Mouse (Mus musculus): Measurements from ENCODE around the gene Mturn.

Gene Mturn

GRCm38 (mm10) chr6:54698691-54699476, 17.5 kb downstream of the Mturn start:
- peak; percentile 36 for DNase-seq (ENCODE audit: low spot score)

DNA sequence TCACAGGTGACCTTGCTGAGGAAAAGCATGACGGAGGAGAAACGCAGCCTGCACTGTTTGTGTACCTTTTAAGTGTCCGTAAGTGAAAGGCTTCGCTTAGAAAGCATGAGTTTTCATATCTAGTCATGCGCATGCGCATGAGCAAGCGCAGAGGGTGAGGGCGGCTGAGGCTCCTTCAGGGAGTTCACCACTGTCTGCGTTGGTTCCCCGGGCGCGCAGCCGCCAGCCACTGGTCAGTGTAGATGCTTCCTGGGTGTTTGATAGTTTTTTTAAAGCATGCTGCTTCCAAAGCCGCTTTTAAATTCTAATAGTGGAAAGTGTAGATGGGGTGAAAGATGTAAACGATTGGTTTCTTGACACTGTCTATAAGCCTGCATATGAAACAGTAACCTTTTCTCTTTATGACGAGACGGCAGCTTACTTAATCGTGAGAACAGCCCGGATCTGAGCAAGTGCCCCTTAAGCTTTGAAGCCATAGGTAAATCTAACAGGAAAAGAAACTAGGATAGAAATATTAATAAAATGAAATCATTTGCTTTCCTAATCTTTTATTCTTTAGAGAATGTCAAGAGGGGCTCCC, 18.1 kb downstream of the Mturn start:
- peak; percentile 86 for DNase-seq (ENCODE audit: low spot score)

GRCm38 (mm10) chr6:54700516-54700915, 19.1 kb downstream of the Mturn start:
- DNase-seq (ENCODE audit: low spot score), result no peak

- DNase-seq (ENCODE audit: low spot score), result no peak
These were observed 20.5 kb downstream of the Mturn start for GRCm38 (mm10) chr6:54701901-54702300.

- no peak for DNase-seq (ENCODE audit: low spot score)
These were observed 22.5 kb downstream of the Mturn start for GRCm38 (mm10) chr6:54703633-54704538.

GRCm38 (mm10) chr6:54704539-54704845, 23.1 kb downstream of the Mturn start:
- no peak for DNase-seq (ENCODE audit: low spot score)

GRCm38 (mm10) chr6:54704847-54705246, 23.4 kb downstream of the Mturn start:
- no peak for DNase-seq (ENCODE audit: low spot score)

DNA sequence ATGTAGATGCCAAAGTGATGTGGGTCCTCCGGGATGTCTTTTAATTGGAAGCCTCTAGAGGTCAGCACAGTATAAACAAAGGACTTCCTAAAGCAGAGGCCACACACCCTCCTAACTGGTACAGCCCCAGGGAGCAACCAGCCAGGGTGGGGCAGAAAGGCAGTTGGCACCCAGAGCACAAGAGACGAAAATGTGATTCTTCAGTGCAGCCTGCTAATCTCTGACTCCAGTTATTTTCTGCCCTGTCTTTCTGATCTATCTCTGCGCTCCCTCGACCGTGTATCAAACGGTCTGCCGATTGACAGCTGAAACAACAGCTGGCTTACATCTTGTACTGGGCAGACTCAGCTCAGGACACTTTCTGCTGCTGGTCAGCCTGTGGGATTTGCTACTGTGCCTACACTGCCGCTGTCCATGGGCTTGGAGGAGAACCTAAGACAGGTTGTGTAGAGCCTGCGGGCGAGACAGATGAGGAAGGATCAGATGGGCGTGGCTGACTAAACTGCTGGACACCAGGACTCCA, 24.0 kb downstream of the Mturn start:
- no peak for DNase-seq (ENCODE audit: low spot score)

DNA sequence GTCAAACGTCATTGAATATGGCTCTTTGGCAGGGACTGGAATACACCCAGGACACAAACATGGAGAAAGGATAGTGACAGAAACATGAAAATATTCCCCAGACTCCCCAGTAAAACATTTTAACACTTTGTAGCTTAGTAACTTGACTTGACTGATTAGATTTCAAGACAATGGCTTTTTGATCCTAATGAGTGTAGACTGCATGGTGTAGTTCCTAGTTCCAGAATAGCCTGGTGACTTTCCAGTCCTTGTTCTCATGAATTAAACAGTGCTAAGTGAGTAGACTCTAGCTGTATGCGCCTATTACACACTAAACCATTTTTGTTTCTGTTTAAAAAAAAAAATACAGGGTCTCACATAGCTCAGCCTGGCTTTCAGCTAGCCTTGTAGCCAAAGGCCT, 24.7 kb downstream of the Mturn start:
- DNase-seq (ENCODE audit: low spot score), result no peak

- peak; percentile 59 for DNase-seq (ENCODE audit: low spot score)
These were observed 25.3 kb downstream of the Mturn start for GRCm38 (mm10) chr6:54706611-54707172.

DNA sequence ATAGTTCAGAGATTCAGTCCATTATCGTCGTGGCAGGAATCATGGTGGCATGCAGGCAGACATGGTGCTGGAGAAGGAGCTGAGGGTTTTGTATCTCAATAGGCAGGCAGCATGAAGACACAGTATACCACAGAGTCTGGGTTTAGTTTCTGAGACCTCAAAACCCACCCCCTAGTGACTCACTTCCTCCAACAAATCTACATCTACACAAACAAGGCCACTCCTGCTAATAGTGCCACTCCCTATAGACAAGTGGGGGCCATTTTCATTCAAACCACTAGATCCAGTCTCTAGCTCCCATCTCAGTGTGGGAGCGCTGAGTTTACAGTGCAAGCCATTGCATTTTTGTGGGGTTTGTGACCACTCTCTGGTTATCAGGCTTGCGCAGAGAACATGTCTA, 27.2 kb downstream of the Mturn start:
- no peak for DNase-seq (ENCODE audit: low spot score)

- DNase-seq (ENCODE audit: low spot score), result no peak
These were observed 34.3 kb downstream of the Mturn start for GRCm38 (mm10) chr6:54715697-54716096.

DNA sequence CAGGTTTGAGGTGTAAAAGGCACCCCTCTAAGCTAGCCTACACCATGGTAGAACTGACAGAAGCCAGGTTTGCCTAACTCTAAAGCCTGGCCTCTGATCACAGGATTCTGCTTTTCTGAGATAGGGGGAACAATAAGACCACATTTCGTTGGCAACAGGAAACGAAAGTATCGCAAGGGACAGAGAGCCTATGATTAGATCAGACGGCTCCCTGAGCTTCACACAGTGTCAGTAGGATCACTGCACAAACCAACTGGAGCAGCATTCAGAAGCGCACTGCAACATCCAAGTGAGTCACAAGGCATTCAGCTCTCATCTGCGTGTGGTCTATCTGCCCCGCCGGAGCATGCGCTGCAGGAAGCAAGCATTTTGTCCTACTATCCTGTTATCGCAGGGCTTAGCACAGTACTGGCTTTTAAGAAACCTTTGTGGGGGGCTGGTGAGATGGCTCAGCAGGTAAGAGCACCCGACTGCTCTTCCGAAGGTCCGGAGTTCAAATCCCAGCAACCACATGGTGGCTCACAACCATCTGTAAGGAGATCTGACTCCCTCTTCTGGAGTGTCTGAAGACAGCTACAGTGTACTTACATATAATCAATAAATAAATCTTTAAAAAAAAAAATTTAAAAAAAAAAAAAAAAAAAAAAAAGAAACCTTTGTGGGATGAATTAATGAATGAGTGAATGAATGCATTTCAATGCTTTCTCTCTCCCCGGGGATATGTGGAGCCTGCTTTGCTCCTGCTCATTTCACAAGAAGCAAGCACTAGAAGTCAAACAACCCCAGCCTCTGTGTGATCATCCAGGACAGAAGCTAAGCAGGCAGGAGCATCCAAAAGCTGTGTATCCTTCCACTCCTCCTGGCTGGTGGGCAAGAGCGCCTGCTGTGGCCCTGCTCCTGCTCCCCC, 37.6 kb downstream of the Mturn start:
- DNase-seq (ENCODE audit: low spot score), result no peak

GRCm38 (mm10) chr6:54719686-54720310, 38.4 kb downstream of the Mturn start:
- no peak for DNase-seq (ENCODE audit: low spot score)

GRCm38 (mm10) chr6:54720512-54721251, 39.3 kb downstream of the Mturn start:
- no peak for DNase-seq (ENCODE audit: low spot score)

GRCm38 (mm10) chr6:54721252-54721635, 39.8 kb downstream of the Mturn start:
- DNase-seq (ENCODE audit: low spot score), result no peak

DNA sequence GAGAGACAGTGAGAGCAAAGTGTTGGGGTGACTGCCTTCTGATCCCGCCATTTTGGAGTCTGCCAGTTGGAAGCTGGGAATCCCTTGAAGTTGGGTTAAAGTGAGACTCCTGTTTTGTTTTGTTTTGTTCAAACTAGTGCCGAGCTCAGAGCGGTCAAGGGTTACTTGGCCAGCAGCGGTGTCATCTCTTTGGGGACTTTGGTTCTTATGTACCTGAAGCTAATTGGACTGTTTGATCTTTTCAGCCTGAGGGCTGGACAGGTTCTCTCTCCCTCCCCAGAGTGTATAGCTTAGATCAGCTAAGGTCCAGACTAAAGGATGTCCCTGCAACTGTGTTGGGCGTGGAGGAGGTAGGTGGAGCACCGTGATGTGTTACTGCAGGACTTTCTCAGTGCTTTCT, 44.9 kb downstream of the Mturn start:
- no peak for DNase-seq (ENCODE audit: low spot score)

- no peak for DNase-seq (ENCODE audit: low spot score)
These were observed 45.4 kb downstream of the Mturn start for GRCm38 (mm10) chr6:54726796-54727195.

DNA sequence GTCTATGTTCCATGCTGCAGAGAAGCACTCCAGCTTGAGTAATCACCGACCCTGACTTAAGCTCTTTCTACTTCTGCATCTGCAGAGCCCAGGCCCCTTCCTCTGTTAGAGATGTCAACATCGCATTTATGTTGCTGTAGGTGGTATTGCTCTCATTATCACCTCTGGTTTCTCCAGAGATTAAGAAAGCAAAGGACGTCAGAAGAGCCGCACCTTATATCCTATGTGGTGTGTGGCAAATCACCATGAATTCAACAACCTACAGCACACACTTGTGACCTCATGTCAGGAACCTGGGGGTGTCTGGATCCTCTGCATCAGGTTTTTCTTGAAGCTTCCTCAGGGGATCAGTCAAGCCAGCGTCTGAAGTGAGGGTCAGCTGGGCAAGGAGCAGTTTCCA, 46.0 kb downstream of the Mturn start:
- no peak for DNase-seq (ENCODE audit: low spot score)

- no peak for DNase-seq (ENCODE audit: low spot score)
These were observed 48.2 kb downstream of the Mturn start for GRCm38 (mm10) chr6:54729451-54730105.
